Mouse (Mus musculus): ENCODE measurements around the gene Nkx3-2. TPM values are rescaled to one million over a fixed set of nuclear protein-coding genes. Genes with fewer than 3 reads are reported as not detected.

Gene Nkx3-2
- polyA plus RNA-seq, 1 experiment from 2014 or later: not detected

GRCm38 (mm10) chr5:41727017-41727416 lies 37.3 kb downstream of the Nkx3-2 start:
- ATAC-seq (ENCODE audit: low FRiP score): no peak
- no peak overlapping the region for H3K9ac ChIP-seq
- DNase-seq (ENCODE audit: low spot score): no peak
- no peaks in the 10 kb centered on the region for H3K27me3 ChIP-seq (ENCODE audit: control insufficient read depth, insufficient read depth, low read length)
- no peaks in the 10 kb centered on the region for H3K4me1 ChIP-seq (replicated peaks; ENCODE audit: control insufficient read depth, insufficient read depth, low read length)
- H3K9me3 ChIP-seq (ENCODE audit: control insufficient read depth, low read length): no peaks in the 10 kb centered on the region
- no peaks in the 10 kb centered on the region for H3K36me3 ChIP-seq (replicated peaks; ENCODE audit: control insufficient read depth, insufficient read depth)
- no peak overlapping the region for H3K4me3 ChIP-seq (replicated peaks; ENCODE audit: low read length)
- no peak overlapping the region for H3K27ac ChIP-seq
- no peak overlapping the region for H3K4me2 ChIP-seq (replicated peaks)
- WGBS: 84% methylated on average over 1 of the region's 1 CpGs

- Histone ChIP-seq H3K27ac (no peak overlapping the region), H3K27me3 (ENCODE audit: control insufficient read depth, insufficient read depth, low read length) (no peaks in the 10 kb centered on the region), H3K4me2 (replicated peaks) (no peak overlapping the region), H3K4me1 (replicated peaks; ENCODE audit: control insufficient read depth, insufficient read depth, low read length) (no peaks in the 10 kb centered on the region), H3K36me3 (replicated peaks; ENCODE audit: control insufficient read depth, insufficient read depth) (no peaks in the 10 kb centered on the region), H3K9me3 (ENCODE audit: control insufficient read depth, low read length) (no peaks in the 10 kb centered on the region), H3K4me3 (replicated peaks; ENCODE audit: low read length) (no peak overlapping the region), H3K9ac (no peak overlapping the region)
- 65% methylated on average over 6 of the region's 6 CpGs for WGBS
- no peak for ATAC-seq (ENCODE audit: low FRiP score)
- DNase-seq (ENCODE audit: low spot score): no peak
Observed at GRCm38 (mm10) chr5:41725573-41725972, 38.7 kb downstream of the Nkx3-2 start.

Other genes starting within 250 kb of the Nkx3-2 start
- 64.2 and 70.1 TPM in 2 replicates for gene Rab28, start 56.3 kb downstream of the Nkx3-2 start, polyA plus RNA-seq (2014; fragmentation: Nextera tagmentation; extraction: Ambion mirVana)
- 28.2 and 30.7 TPM in 2 replicates for gene Bod1l, start 79.8 kb upstream of the Nkx3-2 start, polyA plus RNA-seq (2014; fragmentation: Nextera tagmentation; extraction: Ambion mirVana)

Measured in hindbrain, embryonic 14.5 days (tissue).